Mouse (Mus musculus) lung, embryonic 15.5 days (tissue): Measurements from ENCODE around the gene Capn9. TPM values are rescaled to one million over a fixed set of nuclear protein-coding genes. Genes with fewer than 3 reads are reported as not detected.
A peak's percentile ranks its signal among the peaks of the same experiment; 100 is the strongest.

Experiments used
- ATAC-seq: fragments of 200-750 bp; cut with Nextera tagmentation; 2 replicates; pipeline ENCODE4 v1.8.0; 2017; ENCODE audit warnings: moderate number of reproducible peaks, borderline replicate concordance; ENCODE audit not compliant: low FRiP score, low TSS enrichment; ENCODE audit errors: extremely low read depth
- H3K27ac ChIP-seq: fragments of 300-500 bp; sonication (generic); 2 replicates; pipeline ENCODE4 v1.5.1; 2015; ENCODE audit warnings: moderate library complexity, mild to moderate bottlenecking, inconsistent platforms
- H3K27me3 ChIP-seq: fragments of 300-500 bp; sonication (generic); 2 replicates; pipeline ENCODE4 v1.6.1; 2015; ENCODE audit warnings: inconsistent platforms
- H3K36me3 ChIP-seq: fragments of 300-500 bp; sonication (generic); 2 replicates; pipeline ENCODE4 v1.6.1; 2015; ENCODE audit warnings: inconsistent platforms
- H3K4me1 ChIP-seq: fragments of 300-500 bp; sonication (generic); 2 replicates; pipeline ENCODE4 v1.6.1; 2015; ENCODE audit warnings: inconsistent platforms
- H3K4me2 ChIP-seq: fragments of 300-500 bp; sonication (generic); 2 replicates; pipeline ENCODE4 v1.6.1; 2015; ENCODE audit warnings: inconsistent platforms, mild to moderate bottlenecking, moderate library complexity
- H3K4me3 ChIP-seq: fragments of 300-500 bp; sonication (generic); 2 replicates; pipeline ENCODE4 v1.5.1; 2015; ENCODE audit warnings: mild to moderate bottlenecking, inconsistent platforms
- H3K9ac ChIP-seq: fragments of 300-500 bp; sonication (generic); 2 replicates; pipeline ENCODE4 v1.6.1; 2015; ENCODE audit warnings: inconsistent platforms
- H3K9me3 ChIP-seq: fragments of 300-500 bp; sonication (generic); 2 replicates; pipeline ENCODE4 v1.6.1; 2016; ENCODE audit warnings: inconsistent platforms
- WGBS: fragments of 180-500 bp; shearing (Covaris S2); methylation state at CpG from one replicate; pipeline ENCODE4 v1.1.7; 2015; 5-methylcytosine and 5-hydroxymethylcytosine counted together
- polyA plus RNA-seq: library from polyadenylated mRNA; unstranded; fragments of >200 nt; fragmentation: Nextera tagmentation; extraction: Ambion mirVana; gene quantifications from 2 replicates; pipeline ENCODE4 v1.2.1, GENCODE M21; 2015

The Capn9 gene
- polyA plus RNA-seq, 1 experiment from 2014 or later: 0.29 TPM

- peak; percentile 35; the same call in 1 of the 2 replicates for ATAC-seq
- peaks cover 55% of the 10 kb centered on the region for H3K4me1 ChIP-seq
- no peaks in the 10 kb centered on the region for H3K9me3 ChIP-seq
- H3K4me3 ChIP-seq: no peak overlapping the region
- no peak overlapping the region for H3K9ac ChIP-seq
- WGBS: 55% methylated on average over 15 of the region's 15 CpGs
- H3K36me3 ChIP-seq: no peaks in the 10 kb centered on the region
- H3K4me2 ChIP-seq: no peak overlapping the region
- peak overlapping the region; percentile 85 for H3K27ac ChIP-seq
- H3K27me3 ChIP-seq: no peaks in the 10 kb centered on the region
These were observed 2.2 kb upstream of the Capn9 start for GRCm38 (mm10) chr8:124573552-124574340.

- ATAC-seq: peak; percentile 37; the same call in 1 of the 2 replicates
- Histone ChIP-seq H3K27ac (peak overlapping the region; percentile 48), H3K9ac (no peak overlapping the region), H3K9me3 (no peaks in the 10 kb centered on the region), H3K36me3 (no peaks in the 10 kb centered on the region), H3K27me3 (no peaks in the 10 kb centered on the region), H3K4me3 (no peak overlapping the region), H3K4me2 (no peak overlapping the region), H3K4me1 (peaks cover 29% of the 10 kb centered on the region)
- 61% methylated on average over 1 of the region's 1 CpGs for WGBS
These were observed 840 bp downstream of the Capn9 start for GRCm38 (mm10) chr8:124576751-124577150.

DNA sequence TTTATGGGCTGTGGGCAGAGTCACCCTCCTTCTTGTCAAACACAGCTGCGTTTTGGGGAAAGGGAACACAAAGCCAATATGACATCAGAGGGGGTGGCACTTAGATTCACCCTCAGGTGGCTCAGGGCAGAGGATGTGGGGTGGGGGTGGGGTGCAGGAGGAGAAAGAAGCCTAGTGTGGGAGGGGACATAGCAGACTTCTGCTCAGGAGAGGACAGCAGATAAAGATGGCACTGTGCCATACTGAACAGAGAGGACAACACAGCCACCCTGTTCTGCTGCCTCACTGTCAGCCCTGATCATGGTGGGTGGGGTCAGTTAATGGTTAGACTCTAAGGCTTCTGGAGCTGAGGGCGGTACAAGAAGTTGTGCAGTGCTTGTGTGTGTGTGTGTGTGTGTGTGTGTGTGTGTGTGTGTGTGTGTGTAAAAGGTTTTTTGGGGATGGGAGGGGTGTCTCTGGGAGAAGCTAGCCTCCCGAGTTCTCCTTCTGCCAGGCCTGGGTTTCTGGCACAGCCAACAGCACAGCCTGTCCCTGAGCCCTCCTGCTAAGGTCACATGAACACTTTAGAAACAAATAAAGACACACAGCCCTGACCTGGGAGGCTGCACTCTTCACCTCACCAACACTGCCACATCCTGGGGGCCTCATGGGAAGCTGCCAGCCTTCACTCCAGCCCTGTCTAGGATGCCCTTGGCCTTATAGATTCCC lies 10.0 kb downstream of the Capn9 start:
- Histone ChIP-seq H3K9me3 (no peaks in the 10 kb centered on the region), H3K9ac (no peak overlapping the region), H3K36me3 (no peaks in the 10 kb centered on the region), H3K4me1 (peaks cover 16% of the 10 kb centered on the region), H3K4me2 (no peak overlapping the region), H3K27me3 (no peaks in the 10 kb centered on the region), H3K27ac (no peak overlapping the region), H3K4me3 (no peak overlapping the region)
- 22% methylated on average over 3 of the region's 3 CpGs for WGBS
- peak; percentile 73 for ATAC-seq

DNA sequence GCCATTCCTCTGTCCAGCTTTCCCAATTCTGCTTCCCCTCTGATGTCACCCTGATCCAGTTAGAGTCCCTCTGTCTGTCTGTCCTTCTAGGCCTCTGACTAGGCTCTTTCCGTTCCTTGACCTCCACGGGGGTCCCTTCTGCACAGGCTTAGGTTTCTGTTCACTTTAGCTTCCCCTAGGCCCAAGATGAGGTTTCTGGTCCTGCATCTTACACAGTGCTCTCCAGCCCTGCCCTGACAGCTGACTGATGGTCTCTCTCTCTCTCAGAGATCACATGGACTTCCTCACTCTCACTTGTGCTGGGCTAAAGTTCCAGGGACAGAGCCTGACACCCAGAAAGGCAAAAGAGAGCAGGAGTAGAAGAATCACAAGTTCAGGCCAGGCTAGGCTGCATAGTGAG lies 10.6 kb downstream of the Capn9 start:
- no peaks in the 10 kb centered on the region for H3K27me3 ChIP-seq
- 83% methylated on average over 2 of the region's 2 CpGs for WGBS
- H3K4me3 ChIP-seq: no peak overlapping the region
- no peak overlapping the region for H3K4me2 ChIP-seq
- H3K9ac ChIP-seq: no peak overlapping the region
- H3K36me3 ChIP-seq: no peaks in the 10 kb centered on the region
- no peaks in the 10 kb centered on the region for H3K9me3 ChIP-seq
- peaks cover 16% of the 10 kb centered on the region for H3K4me1 ChIP-seq
- ATAC-seq: peak; percentile 24; the same call in 1 of the 2 replicates
- H3K27ac ChIP-seq: no peak overlapping the region

DNA sequence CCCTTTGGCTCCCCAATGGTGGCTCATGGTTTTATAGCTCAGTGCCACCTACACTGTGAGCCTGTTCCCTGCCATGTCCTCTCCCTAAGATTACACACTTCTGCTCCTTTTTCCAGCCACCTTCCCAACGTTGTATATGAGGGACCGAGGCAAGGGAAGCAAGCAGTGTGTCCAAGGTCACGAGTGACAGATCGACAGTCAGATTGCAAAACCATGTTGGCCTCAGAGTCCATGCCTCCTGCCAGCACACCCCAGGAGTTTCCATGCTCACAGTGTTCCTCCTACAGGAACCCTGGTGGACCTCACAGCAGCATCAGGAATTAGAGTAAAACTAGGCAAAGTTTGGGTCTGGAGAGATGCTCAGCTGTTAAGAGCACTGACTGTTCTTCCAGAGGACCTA lies 13.5 kb downstream of the Capn9 start:
- Histone ChIP-seq H3K9ac (no peak overlapping the region), H3K4me3 (no peak overlapping the region), H3K27ac (no peak overlapping the region), H3K4me1 (peaks cover 16% of the 10 kb centered on the region), H3K36me3 (no peaks in the 10 kb centered on the region), H3K27me3 (no peaks in the 10 kb centered on the region), H3K9me3 (no peaks in the 10 kb centered on the region), H3K4me2 (no peak overlapping the region)
- 75% methylated on average over 4 of the region's 4 CpGs for WGBS
- ATAC-seq: no peak

- Histone ChIP-seq H3K36me3 (no peaks in the 10 kb centered on the region), H3K9ac (no peak overlapping the region), H3K4me2 (no peak overlapping the region), H3K4me1 (no peaks in the 10 kb centered on the region), H3K4me3 (no peak overlapping the region), H3K9me3 (no peaks in the 10 kb centered on the region), H3K27ac (no peak overlapping the region), H3K27me3 (no peaks in the 10 kb centered on the region)
- WGBS: 69% methylated on average over 5 of the region's 5 CpGs
- ATAC-seq: no peak
These were observed 28.2 kb downstream of the Capn9 start for GRCm38 (mm10) chr8:124604066-124604465.

DNA sequence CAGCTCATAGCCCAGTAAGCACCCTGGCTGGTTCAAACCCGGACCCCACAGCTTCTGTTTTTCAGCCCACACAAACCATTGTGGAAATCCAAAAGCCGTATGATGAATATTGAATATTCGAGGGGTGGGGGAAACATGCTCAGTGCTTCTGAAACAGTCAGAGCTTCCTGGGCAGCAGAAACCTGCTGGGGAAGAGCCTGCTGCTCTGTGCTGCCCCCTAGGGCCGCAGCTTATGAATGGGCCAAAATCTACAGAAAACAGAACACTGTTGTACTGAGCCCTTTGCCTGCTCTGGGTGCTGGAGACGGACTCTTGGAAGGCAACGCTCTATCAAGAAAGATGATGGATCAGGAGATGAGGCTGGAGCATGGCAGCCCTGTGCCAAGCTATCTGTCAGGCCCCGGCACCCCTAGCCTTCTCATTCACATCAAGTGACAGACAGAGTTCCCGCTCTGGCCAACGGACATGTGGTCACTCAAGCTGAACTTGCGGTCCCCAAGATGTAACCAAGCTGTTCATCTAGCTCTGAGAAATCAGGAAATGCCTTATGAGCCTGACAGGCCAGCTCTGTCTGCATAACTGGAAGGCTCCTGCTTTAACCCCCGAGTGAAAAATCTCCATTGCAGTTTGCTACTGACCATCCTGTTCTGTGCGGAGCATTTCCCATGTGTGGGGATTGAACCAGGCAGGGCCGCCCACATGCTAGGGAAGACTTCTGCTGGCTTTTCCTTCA lies 32.5 kb downstream of the Capn9 start:
- Histone ChIP-seq H3K27ac (no peak overlapping the region), H3K36me3 (no peaks in the 10 kb centered on the region)

DNA sequence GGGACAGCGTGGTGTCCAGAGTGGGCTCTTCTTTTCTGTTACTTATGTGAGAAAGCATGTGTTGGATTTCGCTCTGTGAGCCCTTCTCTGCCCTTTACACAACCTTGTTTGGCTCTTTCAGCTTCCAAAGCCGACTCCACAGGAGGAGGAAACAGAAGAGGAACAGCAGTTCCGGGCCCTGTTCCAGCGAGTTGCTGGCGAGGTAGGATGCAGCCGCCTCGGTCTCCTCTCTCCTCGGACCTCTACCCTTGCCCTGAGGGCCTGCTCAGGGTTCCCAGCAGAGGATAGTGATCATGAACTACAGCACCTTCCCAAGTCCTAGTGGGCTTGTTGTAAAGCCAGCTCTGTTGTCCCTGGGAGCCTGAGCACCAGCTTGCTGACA lies 33.1 kb downstream of the Capn9 start:
- H3K4me2 ChIP-seq: no peak overlapping the region
- H3K27ac ChIP-seq: no peak overlapping the region
- no peaks in the 10 kb centered on the region for H3K27me3 ChIP-seq
- 58% methylated on average over 9 of the region's 9 CpGs for WGBS
- no peak overlapping the region for H3K9ac ChIP-seq
- no peaks in the 10 kb centered on the region for H3K4me1 ChIP-seq
- no peaks in the 10 kb centered on the region for H3K9me3 ChIP-seq
- H3K4me3 ChIP-seq: no peak overlapping the region
- no peaks in the 10 kb centered on the region for H3K36me3 ChIP-seq
- ATAC-seq: no peak

More for the DNA sequence above, 32.5 kb downstream of the Capn9 start:
- 61% methylated on average over 13 of the region's 13 CpGs for WGBS
- H3K4me1 ChIP-seq: no peaks in the 10 kb centered on the region
- no peaks in the 10 kb centered on the region for H3K9me3 ChIP-seq
- H3K9ac ChIP-seq: no peak overlapping the region
- peak; percentile 48; the same call in 1 of the 2 replicates for ATAC-seq
- H3K27me3 ChIP-seq: no peaks in the 10 kb centered on the region
- no peak overlapping the region for H3K4me2 ChIP-seq
- no peak overlapping the region for H3K4me3 ChIP-seq

- Histone ChIP-seq H3K4me2 (no peak overlapping the region), H3K27me3 (peaks cover 16% of the 10 kb centered on the region; the same call in 1 of the 2 replicates), H3K4me1 (peaks cover 14% of the 10 kb centered on the region), H3K9ac (no peak overlapping the region), H3K4me3 (no peak overlapping the region), H3K36me3 (no peaks in the 10 kb centered on the region), H3K27ac (no peak overlapping the region), H3K9me3 (no peaks in the 10 kb centered on the region)
- no peak for ATAC-seq
- WGBS: 67% methylated on average over 5 of the region's 6 CpGs
These were observed 38.4 kb downstream of the Capn9 start for GRCm38 (mm10) chr8:124614325-124614724.

DNA sequence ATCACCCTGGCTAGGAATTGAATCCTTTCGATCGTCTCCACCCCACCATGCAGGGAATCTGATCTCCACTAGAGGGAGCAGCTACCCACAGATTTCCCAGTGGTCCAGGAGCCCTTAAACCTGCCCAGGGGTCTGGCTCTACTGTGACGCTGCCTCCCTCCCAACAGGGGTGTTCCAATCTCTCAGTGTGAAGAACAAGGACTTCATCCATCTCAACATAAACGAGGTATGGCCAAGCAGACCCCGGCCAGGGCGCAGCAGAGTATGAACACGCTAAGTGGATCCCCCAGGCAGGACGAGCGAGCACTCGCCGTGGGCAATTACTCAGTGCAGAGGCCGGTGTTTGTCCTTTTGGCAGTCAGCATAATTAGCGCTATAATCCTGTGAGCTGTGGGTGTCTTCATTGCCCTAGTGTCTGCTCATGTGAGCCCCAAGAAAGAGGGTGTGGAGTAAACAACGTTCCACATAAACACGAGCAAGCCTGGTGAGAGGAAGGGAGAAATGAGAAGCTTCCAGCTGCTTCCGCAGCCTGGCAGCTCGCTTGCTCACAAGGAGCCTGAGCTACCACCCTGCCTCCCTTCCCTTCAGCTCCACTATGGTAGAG lies 41.5 kb downstream of the Capn9 start:
- ATAC-seq: peak; percentile 70; the same call in 1 of the 2 replicates
- no peaks in the 10 kb centered on the region for H3K9me3 ChIP-seq
- peaks cover 14% of the 10 kb centered on the region for H3K4me1 ChIP-seq
- H3K27ac ChIP-seq: no peak overlapping the region
- no peaks in the 10 kb centered on the region for H3K36me3 ChIP-seq
- WGBS: 14% methylated on average over 17 of the region's 17 CpGs
- peaks cover 16% of the 10 kb centered on the region; the same call in 1 of the 2 replicates for H3K27me3 ChIP-seq
- H3K4me2 ChIP-seq: peak overlapping the region; percentile 65
- peak overlapping the region; percentile 28 for H3K4me3 ChIP-seq
- peak overlapping the region; percentile 25; the same call in 1 of the 2 replicates for H3K9ac ChIP-seq

GRCm38 (mm10) chr8:124618252-124618651 lies 42.3 kb downstream of the Capn9 start:
- no peak overlapping the region for H3K9ac ChIP-seq
- H3K4me2 ChIP-seq: no peak overlapping the region
- peaks cover 14% of the 10 kb centered on the region for H3K4me1 ChIP-seq
- no peaks in the 10 kb centered on the region for H3K9me3 ChIP-seq
- no peak for ATAC-seq
- H3K36me3 ChIP-seq: no peaks in the 10 kb centered on the region
- H3K27ac ChIP-seq: no peak overlapping the region
- peaks cover 16% of the 10 kb centered on the region; the same call in 1 of the 2 replicates for H3K27me3 ChIP-seq
- 40% methylated on average over 9 of the region's 9 CpGs for WGBS
- no peak overlapping the region for H3K4me3 ChIP-seq
